Mouse (Mus musculus) ES-Bruce4 (cell line): ENCODE data around the gene Tbc1d16.

Source experiments
- CTCF ChIP-seq: IDR thresholded peaks from one replicate; pipeline ENCODE4 v1.8.1; 2011; ENCODE audit warnings: low read depth, low read length
- EP300 ChIP-seq: IDR thresholded peaks from 2 replicates; pipeline ENCODE4 v1.6.1; 2011; ENCODE audit warnings: low read depth, low read length; ENCODE audit not compliant: insufficient read depth
- POLR2A ChIP-seq: IDR thresholded peaks from one replicate; pipeline ENCODE4 v1.8.1; 2011; ENCODE audit warnings: low read length; ENCODE audit not compliant: insufficient read depth

- TF ChIP-seq CTCF (no peak), EP300 (no peak), POLR2A (no peak)
Measured at GRCm38 (mm10) chr11:119112721-119113120, 115.6 kb downstream of the Tbc1d16 start.
